Mouse (Mus musculus) gastrocnemius, postnatal 4 days (tissue): ENCODE results near the gene Krtap6-2. TPM values are rescaled to one million over a fixed set of nuclear protein-coding genes. Genes with fewer than 3 reads are reported as not detected.

Source experiments
- DNase-seq, 2 experiments: peaks; one replicate each; pipeline ENCODE4 v3.0.0; 2021 to 2022; ENCODE audit warnings: low spot score in 2 of 2, mixed read lengths in 2 of 2
- long read RNA-seq, 2 experiments: library from polyadenylated mRNA; stranded (forward); transcript quantifications; one replicate each; pipeline ENCODE4 v2.0.0; 2021
- total RNA-seq, 2 experiments: library from RNA; stranded (reverse); gene quantifications; 2 replicates each; pipeline ENCODE4 v1.2.3; 2021

Gene Krtap6-2
- not detected for total RNA-seq
- long read RNA-seq, experiment 1, partial matches to known transcripts, result 0 of 1 reads
- long read RNA-seq, experiment 1, other reads (novel, unspliced or antisense), result 0 of 1 reads
- long read RNA-seq, experiment 2, result 0 reads

DNA sequence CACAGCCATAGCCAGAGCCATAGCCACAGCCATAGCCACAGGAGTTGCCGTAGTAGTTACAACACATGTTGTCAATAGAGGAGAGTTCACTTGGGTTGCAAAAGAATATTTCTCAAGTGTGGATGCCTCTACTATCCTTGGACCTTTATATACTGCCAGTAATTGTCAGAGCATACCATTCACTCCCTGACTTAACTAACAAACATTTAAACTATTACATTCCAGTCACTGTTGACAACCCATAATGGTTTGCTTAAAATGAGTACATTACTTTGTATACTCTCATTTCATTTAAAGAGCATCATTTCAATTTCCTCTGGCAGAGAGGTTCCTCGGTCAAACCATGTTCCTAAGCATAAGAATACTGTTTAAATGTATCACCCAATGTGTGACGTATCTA lies at the start of gene Krtap6-2:
Gene Krtap6-2, minus strand, starts transcription at position 101 of the 400 bp plus-strand sequence.
- no peak for DNase-seq

GRCm38 (mm10) chr16:89461189-89461588 lies 41.3 kb upstream of the Krtap6-2 start:
- no peak for DNase-seq

DNA sequence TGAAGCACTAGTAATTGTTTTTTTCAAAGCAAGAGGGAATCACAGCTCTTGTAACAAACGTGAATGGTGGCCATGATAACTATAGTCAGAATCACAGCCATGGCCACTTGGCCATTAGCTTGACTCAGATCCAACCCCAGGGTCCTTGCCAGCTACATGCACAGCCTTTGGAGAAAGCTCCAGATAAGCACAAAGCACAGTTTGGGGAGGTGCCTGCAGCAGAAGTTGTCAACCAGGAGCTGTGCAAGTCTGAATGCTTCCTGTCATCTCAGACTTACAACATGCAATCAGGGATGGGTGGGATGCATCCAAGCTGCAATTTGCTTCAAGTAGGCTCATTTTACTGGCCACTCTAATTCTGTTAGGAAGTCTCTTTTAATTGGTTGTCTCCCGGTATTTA lies 9.7 kb upstream of the Krtap6-2 start:
- DNase-seq, result no peak

DNA sequence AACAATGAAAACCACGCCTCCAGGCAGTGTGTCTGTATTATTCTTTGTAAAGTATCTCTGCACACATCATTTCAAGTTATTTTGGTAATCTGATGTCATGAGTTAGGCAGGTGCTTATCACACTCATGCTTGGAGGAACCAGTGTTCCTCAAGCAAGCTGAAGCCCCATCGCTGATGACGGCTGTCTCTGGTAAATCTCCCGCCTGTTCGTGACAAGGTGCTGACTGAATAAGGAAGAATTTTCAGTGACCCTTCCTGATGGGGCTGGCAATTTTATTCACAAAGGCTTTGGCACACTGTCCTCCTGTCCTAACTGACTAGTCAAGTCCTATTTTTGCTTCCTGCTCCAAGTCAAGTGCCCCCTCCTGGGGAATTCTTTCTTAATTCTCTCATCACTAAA lies 5.4 kb upstream of the Krtap6-2 start:
- no peak for DNase-seq

- DNase-seq, result no peak
These were observed 3.6 kb downstream of the Krtap6-2 start for GRCm38 (mm10) chr16:89416311-89416710.

DNA sequence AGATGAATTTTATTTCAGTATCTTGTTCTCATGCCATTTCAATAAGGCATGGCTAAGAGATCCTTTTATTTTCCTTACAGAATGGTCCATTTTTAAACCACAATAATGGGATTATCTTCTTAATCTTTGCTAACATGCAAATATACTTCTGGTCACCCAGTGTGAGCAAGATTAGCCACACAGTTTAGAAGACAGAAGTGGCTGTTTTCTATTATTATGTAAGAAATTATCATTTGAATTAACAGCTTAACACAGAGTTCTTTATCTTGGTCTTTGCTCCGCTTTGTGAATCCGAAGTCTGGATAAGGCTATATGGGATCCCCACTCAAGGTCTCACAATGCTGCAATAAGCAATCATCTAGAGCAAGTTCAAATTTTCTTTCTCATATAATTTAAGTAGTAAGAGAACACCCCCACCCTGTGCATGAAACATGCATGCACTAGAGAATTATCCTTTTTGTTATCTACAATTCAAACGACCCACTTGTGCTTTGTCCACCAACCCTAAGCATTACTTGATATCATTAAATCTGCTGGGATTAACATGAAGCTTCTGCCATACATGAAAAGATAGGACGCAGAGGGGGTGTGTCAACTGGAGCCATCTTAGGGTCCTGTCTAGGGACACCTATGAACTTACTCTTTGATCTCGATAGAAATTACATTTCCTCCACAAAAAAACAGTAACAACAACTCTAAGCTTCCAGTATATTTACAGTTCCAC lies 9.4 kb downstream of the Krtap6-2 start:
- DNase-seq, result no peak

DNA sequence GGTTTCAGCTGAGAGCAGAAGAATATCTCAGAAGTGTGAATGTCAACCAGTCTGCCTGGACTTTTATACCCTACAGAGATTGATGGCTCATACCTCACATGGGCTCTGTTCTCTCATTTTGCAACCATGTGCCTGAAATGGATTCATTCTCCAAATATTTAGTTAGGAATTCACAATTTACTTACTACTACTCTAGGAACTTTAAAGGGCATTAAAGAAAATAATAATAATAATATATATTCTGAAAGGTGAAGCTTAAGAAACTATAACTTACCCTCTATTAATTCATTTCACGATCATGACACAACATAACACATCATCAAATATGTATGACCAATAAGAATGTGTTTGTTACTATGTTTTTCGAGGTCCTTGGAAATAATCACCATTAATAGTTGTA lies 16.1 kb downstream of the Krtap6-2 start, which contains the start of gene Krtap21-1:
Gene Krtap21-1, minus strand, starts transcription at position 101 of the 400 bp plus-strand sequence.
- DNase-seq, result no peak

DNA sequence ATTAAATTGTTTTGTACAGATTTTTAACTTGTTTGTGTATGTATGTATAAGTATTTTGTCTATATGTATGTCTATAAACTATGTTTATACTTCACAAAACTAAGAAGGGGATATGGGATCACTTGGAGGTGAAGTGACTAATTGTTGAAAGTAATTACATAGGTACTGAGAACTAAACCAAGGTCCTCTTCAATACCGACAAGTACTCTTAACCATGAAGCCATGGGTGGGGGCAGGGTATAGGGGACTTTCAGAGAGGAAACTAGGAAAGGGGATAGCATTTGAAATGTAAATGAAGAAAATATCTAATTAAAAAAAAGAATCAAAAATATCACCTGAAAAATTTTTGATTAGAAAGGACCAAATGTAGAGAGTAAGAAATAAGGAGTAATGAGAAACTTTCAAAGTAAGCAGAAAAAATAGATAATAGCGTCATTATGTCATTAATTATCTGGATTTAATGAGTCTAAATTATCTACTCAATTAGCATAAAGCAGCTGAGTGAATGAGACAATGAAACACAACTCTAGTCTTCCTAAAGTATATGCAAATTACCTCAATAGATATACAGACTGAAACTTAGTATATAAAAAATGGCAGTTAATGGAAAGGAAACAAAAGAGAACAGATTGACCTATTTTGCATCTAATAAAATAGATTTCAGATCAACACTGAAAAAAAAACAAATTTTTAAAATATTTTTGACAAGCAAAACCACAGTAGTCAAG lies 47.0 kb downstream of the Krtap6-2 start:
- no peak for DNase-seq

Other genes with a start within 250 kb of the Krtap6-2 start
- gene 1110057P08Rik, start 245.4 kb downstream of the Krtap6-2 start, total RNA-seq, result not detected
- not detected for gene Krtap20-2, start 214.2 kb downstream of the Krtap6-2 start, total RNA-seq
- not detected for gene Krtap21-1, start 16.2 kb downstream of the Krtap6-2 start, total RNA-seq
- not detected for gene Krtap8-1, start 67.8 kb upstream of the Krtap6-2 start, total RNA-seq
- not detected for gene Krtap7-1, start 88.2 kb upstream of the Krtap6-2 start, total RNA-seq
- gene Krtap11-1, start 151.1 kb upstream of the Krtap6-2 start, total RNA-seq, result not detected